Mouse (Mus musculus) forebrain, embryonic 12.5 days (tissue): ENCODE data around the gene Fam53b. TPM values are rescaled to one million over a fixed set of nuclear protein-coding genes. Genes with fewer than 3 reads are reported as not detected.

Experiments
- ATAC-seq: fragments of 200-750 bp; cut with Nextera tagmentation; 2 replicates; pipeline ENCODE4 v1.8.0; 2017; ENCODE audit warnings: moderate TSS enrichment; ENCODE audit not compliant: low FRiP score
- H3K27ac ChIP-seq: fragments of 300-500 bp; sonication (generic); 2 replicates; pipeline ENCODE4 v1.5.1; 2016; ENCODE audit warnings: mild to moderate bottlenecking
- H3K27me3 ChIP-seq: fragments of 300-500 bp; sonication (generic); 2 replicates; pipeline ENCODE4 v1.6.1; 2016; ENCODE audit warnings: mild to moderate bottlenecking
- H3K36me3 ChIP-seq: fragments of 300-500 bp; sonication (generic); replicated peaks from 2 replicates; pipeline ENCODE4 v1.6.1; 2016; ENCODE audit warnings: mild to moderate bottlenecking
- H3K4me1 ChIP-seq: fragments of 300-500 bp; sonication (generic); 2 replicates; pipeline ENCODE4 v1.6.1; 2016
- H3K4me2 ChIP-seq: fragments of 300-500 bp; sonication (generic); 2 replicates; pipeline ENCODE4 v1.6.1; 2016; ENCODE audit warnings: mild to moderate bottlenecking, moderate library complexity
- H3K4me3 ChIP-seq: fragments of 300-500 bp; sonication (generic); replicated peaks from 2 replicates; pipeline ENCODE4 v1.5.1; 2016; ENCODE audit warnings: mild to moderate bottlenecking
- H3K9ac ChIP-seq: fragments of 300-500 bp; sonication (generic); 2 replicates; pipeline ENCODE4 v1.6.1; 2016; ENCODE audit warnings: mild to moderate bottlenecking
- H3K9me3 ChIP-seq: fragments of 300-500 bp; sonication (generic); 2 replicates; pipeline ENCODE4 v1.6.1; 2016
- WGBS: fragments of 180-500 bp; shearing (Covaris S2); methylation state at CpG from one replicate; pipeline ENCODE4 v1.1.7; 2016; 5-methylcytosine and 5-hydroxymethylcytosine counted together
- polyA plus RNA-seq: library from polyadenylated mRNA; unstranded; fragments of >200 nt; fragmentation: Nextera tagmentation; extraction: Ambion mirVana; gene quantifications from 2 replicates; pipeline ENCODE4 v1.2.1, GENCODE M21; 2016

The Fam53b gene
- polyA plus RNA-seq, 1 experiment from 2014 or later = 41.7 TPM

- Histone ChIP-seq H3K36me3 (no peaks in the 10 kb centered on the region), H3K9ac (no peak overlapping the region), H3K4me3 (no peak overlapping the region), H3K27me3 (no peaks in the 10 kb centered on the region), H3K9me3 (no peaks in the 10 kb centered on the region), H3K4me2 (no peak overlapping the region), H3K27ac (no peak overlapping the region), H3K4me1 (no peaks in the 10 kb centered on the region)
- 88% methylated on average over 8 of the region's 8 CpGs for WGBS
- no peak for ATAC-seq
These were observed 109.3 kb downstream of the Fam53b start for GRCm38 (mm10) chr7:132704310-132704875.

- no peaks in the 10 kb centered on the region for H3K4me1 ChIP-seq
- no peak overlapping the region for H3K4me3 ChIP-seq
- ATAC-seq = no peak
- no peak overlapping the region for H3K9ac ChIP-seq
- no peaks in the 10 kb centered on the region for H3K9me3 ChIP-seq
- H3K27ac ChIP-seq = no peak overlapping the region
- no peaks in the 10 kb centered on the region for H3K36me3 ChIP-seq
- H3K27me3 ChIP-seq = no peaks in the 10 kb centered on the region
- H3K4me2 ChIP-seq = no peak overlapping the region
- WGBS = 89% methylated on average over 9 of the region's 9 CpGs
These were observed 110.0 kb downstream of the Fam53b start for GRCm38 (mm10) chr7:132703515-132704309.

GRCm38 (mm10) chr7:132702492-132703070, 111.1 kb downstream of the Fam53b start:
- no peak overlapping the region for H3K27ac ChIP-seq
- H3K36me3 ChIP-seq = no peaks in the 10 kb centered on the region
- no peaks in the 10 kb centered on the region for H3K9me3 ChIP-seq
- no peak overlapping the region for H3K4me3 ChIP-seq
- H3K4me2 ChIP-seq = no peak overlapping the region
- H3K4me1 ChIP-seq = no peaks in the 10 kb centered on the region
- no peak for ATAC-seq
- no peak overlapping the region for H3K9ac ChIP-seq
- H3K27me3 ChIP-seq = no peaks in the 10 kb centered on the region
- WGBS = 79% methylated on average over 5 of the region's 5 CpGs

- Histone ChIP-seq H3K27me3 (no peaks in the 10 kb centered on the region), H3K4me1 (no peaks in the 10 kb centered on the region), H3K9me3 (no peaks in the 10 kb centered on the region), H3K9ac (no peak overlapping the region), H3K4me3 (no peak overlapping the region), H3K36me3 (no peaks in the 10 kb centered on the region), H3K27ac (no peak overlapping the region), H3K4me2 (no peak overlapping the region)
- WGBS = 86% methylated on average over 3 of the region's 3 CpGs
- ATAC-seq = no peak
These were observed 111.7 kb downstream of the Fam53b start for GRCm38 (mm10) chr7:132702024-132702423.

DNA sequence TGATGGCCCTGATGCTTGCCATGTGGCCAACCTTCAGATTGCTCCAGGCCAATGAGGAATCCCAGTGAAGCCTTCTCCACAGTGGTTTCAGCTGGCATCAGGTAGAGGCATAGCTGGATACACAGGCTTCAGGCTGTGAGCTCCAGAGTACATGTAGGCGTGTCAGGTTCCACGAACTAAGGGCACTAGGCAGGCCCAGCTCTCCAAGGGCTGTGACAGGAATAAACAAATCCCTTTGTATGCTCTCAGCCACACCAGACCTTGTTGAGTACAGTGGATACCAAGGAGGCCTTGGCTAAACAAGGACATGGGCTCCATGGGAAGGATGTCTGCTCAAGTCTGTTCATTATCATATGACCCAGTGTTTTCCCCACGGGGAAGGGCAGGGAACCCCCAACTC, 112.3 kb downstream of the Fam53b start:
- H3K4me2 ChIP-seq = no peak overlapping the region
- no peak for ATAC-seq
- no peaks in the 10 kb centered on the region for H3K9me3 ChIP-seq
- no peak overlapping the region for H3K4me3 ChIP-seq
- H3K27me3 ChIP-seq = no peaks in the 10 kb centered on the region
- H3K36me3 ChIP-seq = no peaks in the 10 kb centered on the region
- no peak overlapping the region for H3K9ac ChIP-seq
- 94% methylated on average over 3 of the region's 3 CpGs for WGBS
- H3K27ac ChIP-seq = no peak overlapping the region
- H3K4me1 ChIP-seq = no peaks in the 10 kb centered on the region

DNA sequence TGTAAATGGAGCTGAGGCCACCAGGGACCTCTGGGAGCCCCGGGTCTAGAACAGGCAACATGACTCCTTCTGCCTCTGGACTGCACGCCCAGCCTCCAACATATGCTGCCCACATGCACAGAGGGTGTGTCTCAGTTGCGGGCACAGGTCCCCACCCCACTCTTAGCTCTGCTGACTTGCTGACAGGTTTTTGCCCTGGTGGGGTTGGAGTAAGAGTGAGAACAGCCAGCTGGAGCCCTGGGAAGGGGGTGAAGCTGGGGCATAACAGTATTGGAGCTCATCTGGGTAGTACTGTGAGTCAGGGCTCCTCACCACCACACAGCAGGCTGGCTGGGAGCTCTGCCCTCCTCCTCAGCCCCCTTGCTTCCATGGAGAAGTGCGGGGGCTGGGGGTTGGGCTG, 113.6 kb downstream of the Fam53b start:
- no peak overlapping the region for H3K27ac ChIP-seq
- no peaks in the 10 kb centered on the region for H3K27me3 ChIP-seq
- no peaks in the 10 kb centered on the region for H3K36me3 ChIP-seq
- no peak for ATAC-seq
- no peaks in the 10 kb centered on the region for H3K4me1 ChIP-seq
- H3K4me2 ChIP-seq = no peak overlapping the region
- no peaks in the 10 kb centered on the region for H3K9me3 ChIP-seq
- no peak overlapping the region for H3K4me3 ChIP-seq
- 86% methylated on average over 4 of the region's 4 CpGs for WGBS
- no peak overlapping the region for H3K9ac ChIP-seq

- Histone ChIP-seq H3K9me3 (peaks cover 3% of the 10 kb centered on the region; the same call in 1 of the 2 replicates), H3K4me3 (no peak overlapping the region), H3K4me1 (no peaks in the 10 kb centered on the region), H3K27me3 (no peaks in the 10 kb centered on the region), H3K9ac (no peak overlapping the region), H3K4me2 (no peak overlapping the region), H3K27ac (no peak overlapping the region), H3K36me3 (no peaks in the 10 kb centered on the region)
- ATAC-seq = no peak
These were observed 114.0 kb downstream of the Fam53b start for GRCm38 (mm10) chr7:132699639-132700038.

DNA sequence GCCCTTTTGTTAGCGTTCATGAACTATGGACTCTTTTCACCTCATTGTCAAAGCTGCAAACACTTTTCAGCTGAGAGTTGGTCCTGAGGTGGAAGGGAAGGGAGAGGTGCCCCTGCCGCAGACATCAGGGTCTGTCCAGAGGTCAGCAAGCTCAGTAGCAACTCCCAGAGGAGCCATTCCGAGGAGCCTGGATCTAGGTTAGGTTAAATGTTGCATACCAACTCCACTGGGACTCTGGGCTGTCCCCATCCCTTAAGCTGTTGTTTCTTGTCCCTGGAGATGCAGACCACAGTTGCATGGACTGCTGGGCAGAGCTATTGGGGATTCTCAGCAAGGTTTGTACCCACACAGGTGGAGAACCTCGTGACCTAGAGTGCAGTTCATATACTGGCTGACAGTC, 114.5 kb downstream of the Fam53b start:
- no peaks in the 10 kb centered on the region for H3K4me1 ChIP-seq
- no peaks in the 10 kb centered on the region for H3K36me3 ChIP-seq
- no peak overlapping the region for H3K4me2 ChIP-seq
- H3K4me3 ChIP-seq = no peak overlapping the region
- H3K9ac ChIP-seq = no peak overlapping the region
- no peak overlapping the region for H3K27ac ChIP-seq
- 66% methylated on average over 4 of the region's 4 CpGs for WGBS
- H3K9me3 ChIP-seq = peaks cover 3% of the 10 kb centered on the region; the same call in 1 of the 2 replicates
- ATAC-seq = no peak
- no peaks in the 10 kb centered on the region for H3K27me3 ChIP-seq

GRCm38 (mm10) chr7:132698737-132699136, 114.9 kb downstream of the Fam53b start:
- Histone ChIP-seq H3K9me3 (peaks cover 3% of the 10 kb centered on the region; the same call in 1 of the 2 replicates), H3K4me3 (no peak overlapping the region), H3K4me1 (no peaks in the 10 kb centered on the region), H3K36me3 (no peaks in the 10 kb centered on the region), H3K9ac (no peak overlapping the region), H3K27ac (no peak overlapping the region), H3K4me2 (no peak overlapping the region), H3K27me3 (no peaks in the 10 kb centered on the region)
- 92% methylated on average over 4 of the region's 4 CpGs for WGBS
- ATAC-seq = no peak

- Histone ChIP-seq H3K4me3 (no peak overlapping the region), H3K9ac (no peak overlapping the region), H3K4me2 (no peak overlapping the region), H3K36me3 (no peaks in the 10 kb centered on the region), H3K4me1 (no peaks in the 10 kb centered on the region), H3K27ac (no peak overlapping the region), H3K27me3 (no peaks in the 10 kb centered on the region), H3K9me3 (peaks cover 3% of the 10 kb centered on the region; the same call in 1 of the 2 replicates)
- 87% methylated on average over 8 of the region's 8 CpGs for WGBS
- ATAC-seq = no peak
These were observed 116.4 kb downstream of the Fam53b start for GRCm38 (mm10) chr7:132697258-132697796.

DNA sequence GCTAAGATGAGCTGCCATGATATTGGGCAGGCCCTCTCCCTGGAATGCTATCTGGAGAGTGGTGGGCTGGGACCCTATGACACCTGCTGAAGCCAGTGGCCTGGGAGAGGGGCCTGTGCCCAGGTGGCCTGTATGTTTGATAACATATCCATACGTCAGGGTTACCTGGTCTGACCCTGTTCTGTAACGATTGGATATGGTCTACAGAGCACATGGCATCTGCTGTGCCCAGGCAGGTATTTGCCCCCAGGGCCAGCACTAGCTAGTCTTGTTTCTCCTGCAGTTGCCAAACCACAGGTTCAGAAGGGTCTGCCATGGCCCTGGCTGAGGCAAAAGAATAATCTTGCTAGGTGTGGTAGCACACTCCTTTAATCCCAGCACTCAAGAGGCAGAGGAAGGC, 120.1 kb downstream of the Fam53b start:
- Histone ChIP-seq H3K4me1 (no peaks in the 10 kb centered on the region), H3K9ac (no peak overlapping the region), H3K27me3 (no peaks in the 10 kb centered on the region), H3K9me3 (peaks cover 3% of the 10 kb centered on the region; the same call in 1 of the 2 replicates), H3K36me3 (no peaks in the 10 kb centered on the region), H3K4me2 (no peak overlapping the region), H3K4me3 (no peak overlapping the region), H3K27ac (no peak overlapping the region)
- WGBS = 87% methylated on average over 2 of the region's 2 CpGs
- ATAC-seq = no peak

GRCm38 (mm10) chr7:132692719-132693118, 121.0 kb downstream of the Fam53b start:
- Histone ChIP-seq H3K36me3 (no peaks in the 10 kb centered on the region), H3K27me3 (no peaks in the 10 kb centered on the region), H3K27ac (no peak overlapping the region), H3K4me3 (no peak overlapping the region), H3K4me1 (no peaks in the 10 kb centered on the region), H3K4me2 (no peak overlapping the region), H3K9me3 (peaks cover 3% of the 10 kb centered on the region; the same call in 1 of the 2 replicates), H3K9ac (no peak overlapping the region)
- no peak for ATAC-seq
- 69% methylated on average over 9 of the region's 9 CpGs for WGBS
